Mouse (Mus musculus) kidney, embryonic 14.5 days (tissue): ENCODE measurements at regions not wholly inside any gene's neighbourhood (a gene's known extent, or its start where the extent isn't known, plus 50 kb on each side); places are given as distances from the start of the nearest gene placed in this dataset.
A peak's percentile ranks its signal among the peaks of the same experiment; 100 is the strongest.

Experiments
- ATAC-seq: fragments of 200-750 bp; cut with Nextera tagmentation; 2 replicates; pipeline ENCODE4 v1.8.0; 2017; ENCODE audit warnings: moderate number of reproducible peaks, mild to moderate bottlenecking, moderate TSS enrichment, moderate library complexity; ENCODE audit not compliant: low FRiP score, low TSS enrichment
- H3K27ac ChIP-seq: fragments of 300-500 bp; sonication (generic); 2 replicates; pipeline ENCODE4 v1.5.1; 2014; ENCODE audit warnings: low read depth, mild to moderate bottlenecking, low read length, moderate library complexity, mixed read lengths
- H3K27me3 ChIP-seq: fragments of 300-500 bp; sonication (generic); 2 replicates; pipeline ENCODE4 v1.6.1; 2014; ENCODE audit warnings: mild to moderate bottlenecking, low read length; ENCODE audit not compliant: control insufficient read depth, insufficient read depth
- H3K36me3 ChIP-seq: fragments of 300-500 bp; sonication (generic); 2 replicates; pipeline ENCODE4 v1.6.1; 2014; ENCODE audit warnings: low read length, mixed read lengths; ENCODE audit not compliant: control insufficient read depth, insufficient read depth
- H3K4me1 ChIP-seq: fragments of 300-500 bp; sonication (generic); 2 replicates; pipeline ENCODE4 v1.6.1; 2014; ENCODE audit warnings: low read length, mixed read lengths; ENCODE audit not compliant: control insufficient read depth, insufficient read depth
- H3K4me2 ChIP-seq: fragments of 300-500 bp; sonication (generic); replicated peaks from 2 replicates; pipeline ENCODE4 v1.6.1; 2014; ENCODE audit warnings: low read depth, mild to moderate bottlenecking, low read length
- H3K4me3 ChIP-seq: fragments of 300-500 bp; sonication (generic); 2 replicates; pipeline ENCODE4 v1.5.1; 2014; ENCODE audit warnings: mild to moderate bottlenecking, low read length
- H3K9ac ChIP-seq: fragments of 300-500 bp; sonication (generic); 2 replicates; pipeline ENCODE4 v1.6.1; 2014; ENCODE audit warnings: low read depth, mild to moderate bottlenecking, low read length, moderate library complexity
- H3K9me3 ChIP-seq: fragments of 300-500 bp; sonication (generic); 2 replicates; pipeline ENCODE4 v1.6.1; 2016; ENCODE audit warnings: low read length; ENCODE audit not compliant: control insufficient read depth
- WGBS: fragments of 180-500 bp; shearing (Covaris S2); extraction: QIAGEN DNeasy Blood & Tissue Kit; methylation state at CpG from one replicate; pipeline ENCODE4 v1.1.7; 2014; 5-methylcytosine and 5-hydroxymethylcytosine counted together

DNA sequence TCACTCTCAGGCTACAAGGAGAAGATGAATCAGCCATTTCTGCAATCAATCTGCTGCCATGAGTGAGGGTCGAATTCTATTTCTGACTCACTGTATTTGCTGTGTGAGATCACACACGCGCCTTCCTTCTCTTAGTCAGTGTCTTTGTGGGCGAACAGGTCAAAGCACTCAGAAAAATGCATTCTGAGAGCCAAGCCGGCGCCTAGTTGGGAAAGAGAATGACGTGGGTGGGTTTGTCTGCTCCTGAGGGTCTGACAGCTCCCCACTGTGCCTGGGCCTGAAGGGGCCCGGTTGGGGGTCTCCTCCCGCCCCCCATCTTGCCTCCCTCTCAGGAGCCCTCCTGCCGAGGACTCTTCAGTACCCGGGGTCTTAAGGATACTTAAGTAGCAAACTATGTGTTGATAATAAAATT is 143.3 kb upstream of the Mvb12b start:
- Histone ChIP-seq H3K27me3 (no peaks in the 10 kb centered on the region), H3K9ac (no peak overlapping the region), H3K4me1 (peaks cover 17% of the 10 kb centered on the region), H3K27ac (no peak overlapping the region), H3K4me3 (no peak overlapping the region), H3K36me3 (no peaks in the 10 kb centered on the region), H3K4me2 (peak overlapping the region; percentile 8; the same call in 1 of the 2 replicates), H3K9me3 (no peaks in the 10 kb centered on the region)
- WGBS, result 22% methylated on average over 11 of the region's 11 CpGs
- no peak for ATAC-seq

DNA sequence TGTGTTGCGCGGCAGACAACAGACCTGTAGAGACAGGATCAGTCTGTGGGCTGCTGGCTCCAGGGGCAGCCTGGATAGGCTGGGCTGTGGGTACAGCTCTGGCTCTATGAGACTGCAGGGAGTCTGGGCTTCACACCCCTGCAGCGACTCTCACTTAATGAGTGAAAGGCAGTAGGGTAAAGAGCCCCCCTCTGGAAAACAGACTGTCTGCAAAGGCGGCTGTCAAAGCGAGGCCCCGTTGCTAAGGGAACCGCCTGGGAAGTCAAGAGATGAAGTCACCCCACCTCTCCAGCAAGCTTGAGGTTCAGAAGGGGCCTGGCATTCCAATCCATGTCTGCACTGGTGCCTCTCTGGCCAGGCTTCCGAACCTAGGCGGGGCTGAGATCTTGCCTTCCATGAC is 139.7 kb upstream of the Mvb12b start:
- Histone ChIP-seq H3K27me3 (no peaks in the 10 kb centered on the region), H3K27ac (no peak overlapping the region), H3K4me3 (no peak overlapping the region), H3K36me3 (no peaks in the 10 kb centered on the region), H3K4me1 (peaks cover 17% of the 10 kb centered on the region), H3K4me2 (no peak overlapping the region), H3K9ac (no peak overlapping the region), H3K9me3 (no peaks in the 10 kb centered on the region)
- 44% methylated on average over 9 of the region's 9 CpGs for WGBS
- ATAC-seq, result peak; percentile 47; the same call in 1 of the 2 replicates

DNA sequence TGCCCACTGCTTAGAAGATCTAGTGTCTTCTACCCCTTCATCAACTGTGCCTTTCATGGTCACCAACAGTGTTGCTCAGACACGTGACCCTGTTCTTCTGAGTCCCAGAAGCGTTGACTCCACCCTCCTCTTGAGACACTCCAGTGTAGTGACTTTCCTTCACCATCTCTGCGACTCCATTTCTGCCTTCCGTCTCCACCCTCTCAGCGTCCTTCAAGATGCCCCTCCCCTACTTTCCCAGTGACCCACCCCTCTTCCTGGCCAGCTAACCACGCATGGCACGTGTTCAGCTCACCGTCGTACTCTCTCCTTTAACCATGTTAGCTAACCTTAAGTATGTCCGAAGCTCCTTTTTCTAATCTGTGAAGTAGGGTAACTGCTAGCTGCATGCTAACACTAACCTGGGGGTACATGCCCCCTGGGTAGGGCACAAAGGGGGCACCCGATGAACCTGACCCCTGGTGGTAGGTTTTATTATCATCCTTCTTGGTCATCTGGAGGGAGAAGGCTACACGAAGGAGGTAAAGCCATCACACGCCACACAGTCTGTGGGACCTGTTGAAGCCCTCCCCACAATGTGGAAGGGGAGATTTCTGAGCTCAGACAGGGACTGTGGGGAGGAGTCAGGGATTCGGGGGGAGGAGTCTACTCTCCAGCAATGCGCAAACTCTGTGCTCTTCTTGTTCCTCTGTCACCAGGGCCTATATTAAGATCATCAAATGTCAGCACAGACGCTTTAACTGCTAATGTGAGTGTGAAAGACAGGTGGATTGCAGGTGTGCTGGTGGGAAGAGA is 139.0 kb upstream of the Mvb12b start:
- ATAC-seq, result no peak
- no peak overlapping the region for H3K27ac ChIP-seq
- WGBS, result 85% methylated on average over 16 of the region's 16 CpGs
- H3K9ac ChIP-seq, result no peak overlapping the region
- no peak overlapping the region for H3K4me3 ChIP-seq
- H3K27me3 ChIP-seq, result no peaks in the 10 kb centered on the region
- no peak overlapping the region for H3K4me2 ChIP-seq
- no peaks in the 10 kb centered on the region for H3K36me3 ChIP-seq
- H3K9me3 ChIP-seq, result peaks cover 2% of the 10 kb centered on the region; the same call in 1 of the 2 replicates
- H3K4me1 ChIP-seq, result peaks cover 17% of the 10 kb centered on the region

DNA sequence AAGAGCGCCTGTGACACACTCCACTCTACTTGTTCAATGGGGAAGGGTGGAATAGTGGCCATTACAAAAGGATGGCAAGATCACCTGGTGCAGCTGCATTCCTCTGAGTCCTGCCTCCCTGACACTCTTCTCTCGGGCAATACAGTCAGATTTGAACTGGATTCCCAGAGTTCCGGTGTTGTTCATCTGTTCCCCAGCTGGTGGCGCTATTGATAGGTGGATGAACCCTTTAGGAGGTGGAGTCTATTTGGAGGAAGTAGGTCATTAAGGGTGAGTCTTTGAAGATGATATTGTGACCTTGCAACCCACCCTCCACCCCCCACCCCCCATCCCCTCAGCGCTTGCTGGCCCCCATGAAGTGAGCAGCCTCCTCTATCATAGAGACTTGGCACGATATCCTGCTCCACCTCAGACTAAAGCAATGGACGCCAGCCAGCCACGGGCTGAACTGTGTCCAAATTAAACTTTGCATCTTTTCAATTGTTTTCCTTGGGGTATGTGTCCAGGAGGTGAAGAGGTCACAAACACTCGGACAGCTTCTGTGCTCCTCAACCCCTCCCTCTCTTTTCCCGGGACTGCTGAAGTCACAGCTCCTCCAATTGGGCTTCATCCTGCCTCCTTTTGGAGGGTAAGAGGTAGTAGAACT is 138.1 kb upstream of the Mvb12b start:
- H3K27me3 ChIP-seq, result no peaks in the 10 kb centered on the region
- H3K4me2 ChIP-seq, result no peak overlapping the region
- no peaks in the 10 kb centered on the region for H3K36me3 ChIP-seq
- H3K4me1 ChIP-seq, result peaks cover 8% of the 10 kb centered on the region
- no peak overlapping the region for H3K4me3 ChIP-seq
- no peak overlapping the region for H3K9ac ChIP-seq
- no peak overlapping the region for H3K27ac ChIP-seq
- ATAC-seq, result no peak
- peaks cover 6% of the 10 kb centered on the region; the same call in 1 of the 2 replicates for H3K9me3 ChIP-seq
- 66% methylated on average over 10 of the region's 10 CpGs for WGBS

DNA sequence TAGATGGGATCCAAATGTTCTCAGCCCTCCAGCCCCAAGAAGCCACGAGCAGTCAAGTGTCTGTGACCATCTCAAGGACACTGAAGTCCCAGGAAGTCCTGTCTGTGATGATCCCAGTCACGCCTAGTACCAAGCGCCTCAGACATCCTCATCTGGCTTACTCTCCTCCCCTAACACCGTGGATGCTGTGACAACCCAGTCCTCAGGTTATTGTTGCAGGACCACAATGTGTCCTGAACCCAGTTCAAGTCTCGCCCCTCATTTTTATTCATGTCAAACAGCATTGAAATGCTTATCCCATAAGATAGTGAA is 129.4 kb upstream of the Mvb12b start:
- no peaks in the 10 kb centered on the region; the same call in 1 of the 2 replicates for H3K27me3 ChIP-seq
- H3K36me3 ChIP-seq, result no peaks in the 10 kb centered on the region
- no peaks in the 10 kb centered on the region for H3K4me1 ChIP-seq
- H3K9me3 ChIP-seq, result peaks cover 6% of the 10 kb centered on the region; the same call in 1 of the 2 replicates
- H3K4me2 ChIP-seq, result no peak overlapping the region
- ATAC-seq, result no peak
- H3K4me3 ChIP-seq, result no peak overlapping the region
- no peak overlapping the region for H3K27ac ChIP-seq
- no peak overlapping the region for H3K9ac ChIP-seq
- WGBS, result 77% methylated on average over 5 of the region's 5 CpGs

DNA sequence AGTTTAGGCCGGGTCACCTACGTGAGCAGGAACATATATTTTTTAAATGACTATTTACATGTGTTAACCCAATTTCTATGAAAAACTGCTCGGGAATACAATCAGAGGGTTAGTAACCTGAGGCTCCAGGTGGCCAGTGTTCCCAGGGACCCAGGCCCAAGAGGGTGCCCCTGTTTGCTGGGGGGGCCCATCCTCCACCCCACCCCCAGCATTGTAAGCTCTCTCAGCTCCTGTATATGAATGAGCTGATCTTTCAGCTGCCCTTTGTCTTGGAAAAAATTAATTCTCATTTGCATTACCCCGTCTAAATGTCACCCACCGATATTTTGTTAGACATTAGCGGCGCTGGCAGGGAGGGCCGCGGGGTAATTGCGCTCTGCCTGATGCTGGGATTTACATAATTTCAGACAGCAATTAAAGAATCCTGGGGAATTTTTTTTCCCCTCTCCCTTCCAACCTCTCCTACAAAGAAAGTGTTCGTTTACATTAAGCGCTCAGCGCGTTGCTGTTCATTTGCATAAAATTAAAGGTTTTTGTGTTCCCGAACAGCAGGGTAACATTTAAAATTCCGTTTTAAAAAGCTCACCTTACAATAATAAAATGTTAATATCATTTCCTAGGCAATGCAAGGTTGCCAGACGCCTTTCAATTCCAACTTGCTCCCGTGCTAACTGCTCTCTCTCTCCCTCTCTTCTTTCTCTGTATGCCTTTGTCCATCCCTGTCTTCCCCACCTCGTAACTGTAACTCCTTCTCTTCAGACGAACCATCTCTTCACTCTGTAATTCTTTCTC is 128.8 kb upstream of the Mvb12b start:
- Histone ChIP-seq H3K27me3 (no peaks in the 10 kb centered on the region; the same call in 1 of the 2 replicates), H3K9ac (no peak overlapping the region), H3K4me2 (no peak overlapping the region), H3K9me3 (0 out of 2 replicates have a peak, but pooled peaks cover 3% of the 10 kb centered on the region), H3K27ac (no peak overlapping the region), H3K36me3 (no peaks in the 10 kb centered on the region), H3K4me3 (no peak overlapping the region), H3K4me1 (no peaks in the 10 kb centered on the region)
- 49% methylated on average over 19 of the region's 20 CpGs for WGBS
- ATAC-seq, result no peak

DNA sequence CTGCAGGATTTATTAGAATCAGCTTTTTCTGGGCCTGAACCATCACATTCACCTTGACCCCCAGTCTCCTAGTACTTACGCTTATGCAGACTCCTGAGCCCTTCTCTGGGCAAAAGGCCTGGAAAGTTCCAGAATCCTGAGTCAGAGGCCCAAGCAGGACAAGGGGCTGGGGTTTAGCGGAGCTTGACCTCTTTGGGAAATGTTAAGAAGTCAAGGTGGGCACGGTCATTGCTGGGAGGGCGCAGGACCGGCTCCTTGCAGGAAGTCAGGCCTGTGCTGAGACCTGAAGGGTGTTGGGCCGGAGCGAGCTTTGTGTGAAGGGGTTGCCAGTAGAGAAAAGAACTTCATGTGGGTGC is 127.9 kb upstream of the Mvb12b start:
- Histone ChIP-seq H3K4me1 (no peaks in the 10 kb centered on the region), H3K4me2 (no peak overlapping the region), H3K27me3 (no peaks in the 10 kb centered on the region; the same call in 1 of the 2 replicates), H3K4me3 (no peak overlapping the region), H3K9ac (no peak overlapping the region), H3K27ac (no peak overlapping the region), H3K9me3 (no peaks in the 10 kb centered on the region), H3K36me3 (no peaks in the 10 kb centered on the region)
- no peak for ATAC-seq
- WGBS, result 83% methylated on average over 7 of the region's 7 CpGs

DNA sequence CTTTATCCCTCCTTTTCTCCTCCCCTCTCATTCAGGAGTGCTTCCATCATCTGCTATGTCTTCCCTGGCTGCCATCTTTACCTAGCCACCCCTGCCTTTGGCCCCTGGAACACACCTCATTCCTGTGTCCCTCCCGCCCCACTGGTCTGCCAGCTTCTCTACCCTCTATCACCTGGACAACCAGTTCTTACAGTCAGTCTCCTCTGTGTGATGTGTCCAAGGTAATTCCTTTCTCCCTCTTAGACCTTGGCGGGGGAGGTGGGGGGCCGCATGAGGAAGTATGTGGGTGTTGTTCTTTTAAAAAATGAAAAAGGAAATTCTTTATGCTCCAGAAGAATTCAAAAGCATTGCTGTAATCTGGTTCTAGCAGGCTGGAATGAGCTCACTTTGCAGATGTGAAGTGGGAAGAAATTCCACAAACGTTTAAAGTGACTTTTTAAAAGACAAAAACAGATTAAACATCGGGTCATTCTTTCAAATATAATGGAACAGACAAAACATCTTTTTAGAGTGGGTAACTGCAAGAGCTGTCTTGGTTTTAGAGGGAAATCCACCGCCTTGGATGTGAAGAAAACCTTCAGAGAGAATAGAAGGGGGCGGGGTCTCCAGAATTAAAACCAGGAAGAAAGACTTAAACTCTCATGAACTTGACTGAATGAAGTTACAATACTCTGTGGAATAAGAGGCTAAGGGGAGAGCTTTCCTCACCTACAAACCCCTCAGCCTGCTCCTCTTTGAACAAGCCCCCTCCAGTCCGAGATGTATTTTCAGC is 127.3 kb upstream of the Mvb12b start:
- Histone ChIP-seq H3K4me2 (no peak overlapping the region), H3K27me3 (no peaks in the 10 kb centered on the region; the same call in 1 of the 2 replicates), H3K9ac (no peak overlapping the region), H3K9me3 (no peaks in the 10 kb centered on the region), H3K4me1 (no peaks in the 10 kb centered on the region), H3K36me3 (no peaks in the 10 kb centered on the region), H3K4me3 (no peak overlapping the region), H3K27ac (no peak overlapping the region)
- 81% methylated on average over 8 of the region's 8 CpGs for WGBS
- no peak for ATAC-seq
